Mouse (Mus musculus): ENCODE results near the gene Cpsf4. TPM values are rescaled to one million over a fixed set of nuclear protein-coding genes. Genes with fewer than 3 reads are reported as not detected.
"Not testable (repeated sequence)": the region's sequence is repeated elsewhere in the genome, so short reads cannot be mapped to it uniquely, and the experiment has no call there.

Gene Cpsf4
- total RNA-seq, 2 experiments from 2014 or later, result 59.1 to 63.4 TPM

DNA sequence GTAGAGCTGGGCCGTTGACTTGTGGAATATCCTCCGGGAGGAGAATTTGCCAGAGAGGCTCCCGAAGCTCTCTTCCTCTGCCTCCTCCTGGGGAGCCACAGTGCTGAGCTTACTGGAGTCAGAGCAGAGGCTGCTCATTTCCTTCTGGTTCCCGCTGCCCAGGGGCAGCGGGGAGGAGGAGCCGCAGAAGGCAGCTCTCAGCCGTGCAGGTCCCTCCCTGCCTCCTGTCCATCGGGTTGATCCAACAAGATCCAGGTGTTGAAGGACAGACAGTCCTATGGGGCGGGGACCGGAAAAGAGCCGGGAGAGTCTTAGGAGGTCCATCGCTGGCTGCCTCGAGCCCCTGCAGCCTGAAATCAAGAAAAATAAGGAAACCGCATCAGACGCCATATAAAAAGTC lies 1.8 kb upstream of the Cpsf4 start:
- ATAC-seq (replicated peaks; ENCODE audit: low FRiP score, low TSS enrichment, poor library complexity, severe bottlenecking), result no peak

DNA sequence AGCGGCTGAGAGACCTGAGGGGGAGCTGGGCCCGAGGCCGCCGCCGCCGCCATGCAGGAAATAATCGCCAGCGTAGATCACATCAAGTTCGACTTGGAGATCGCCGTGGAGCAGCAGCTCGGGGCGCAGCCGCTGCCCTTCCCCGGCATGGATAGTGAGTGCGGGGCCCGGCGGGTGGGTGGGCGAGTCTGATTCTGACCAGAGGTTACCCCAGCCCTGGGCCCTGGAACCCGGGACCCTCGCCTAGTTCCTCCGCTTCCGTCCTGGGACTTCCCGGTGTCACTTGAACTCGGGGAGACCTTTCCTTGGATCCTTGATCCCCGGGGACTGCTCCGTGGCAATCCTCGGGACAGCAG lies 271 bp downstream of the Cpsf4 start:
- ATAC-seq (replicated peaks; ENCODE audit: low FRiP score, low TSS enrichment, poor library complexity, severe bottlenecking), result no peak

DNA sequence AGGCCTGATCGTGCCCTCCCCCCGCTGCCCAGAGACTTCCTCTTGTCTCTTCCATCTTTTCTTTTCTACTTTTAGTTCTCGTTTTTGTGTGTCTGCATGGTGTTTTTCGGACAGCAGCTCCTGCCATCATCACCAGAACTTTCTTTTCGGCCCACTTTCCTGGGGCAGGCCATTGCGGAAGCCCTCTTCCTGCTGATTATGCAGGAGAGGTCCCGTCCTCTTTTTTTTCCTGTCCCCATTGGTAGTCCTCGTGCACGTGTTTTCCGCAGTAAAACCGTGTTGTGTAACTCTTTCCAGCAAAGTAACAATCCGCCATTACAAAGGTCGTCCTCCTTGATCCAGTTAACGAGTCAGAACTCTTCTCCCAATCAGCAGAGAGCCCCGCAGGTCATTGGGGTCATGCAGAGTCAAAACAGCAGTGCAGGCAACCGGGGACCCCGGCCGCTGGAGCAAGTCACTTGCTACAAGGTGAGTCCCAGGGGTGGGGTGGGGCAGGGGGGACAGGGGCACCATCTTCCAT lies 11.5 kb downstream of the Cpsf4 start:
- no peak for ATAC-seq (replicated peaks; ENCODE audit: low FRiP score, low TSS enrichment, poor library complexity, severe bottlenecking)

DNA sequence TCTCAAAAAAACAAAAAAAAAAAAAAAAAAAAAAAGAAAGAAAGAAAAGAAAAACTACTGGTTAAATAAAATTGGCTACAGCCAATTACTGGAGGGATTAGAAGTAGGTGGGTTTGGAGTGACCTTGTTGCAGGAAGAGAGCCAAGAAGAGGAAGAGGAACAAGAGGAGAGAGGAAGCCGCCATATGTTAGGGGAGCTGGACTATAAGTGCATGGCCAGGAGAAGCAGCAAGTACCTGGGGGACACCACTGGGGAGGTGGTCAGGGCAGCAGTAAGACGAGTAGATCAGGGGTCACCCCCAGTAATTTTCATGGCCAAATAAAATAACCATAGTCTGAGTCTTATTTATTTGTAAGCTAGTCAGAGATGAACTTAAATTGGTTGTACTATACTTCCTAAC lies 18.2 kb downstream of the Cpsf4 start:
- no peak for ATAC-seq (replicated peaks; ENCODE audit: low FRiP score, low TSS enrichment, poor library complexity, severe bottlenecking)

- ATAC-seq (replicated peaks; ENCODE audit: low FRiP score, low TSS enrichment, poor library complexity, severe bottlenecking), result peak; percentile 21
Observed at GRCm38 (mm10) chr5:145189416-145189815, 22.4 kb downstream of the Cpsf4 start.

DNA sequence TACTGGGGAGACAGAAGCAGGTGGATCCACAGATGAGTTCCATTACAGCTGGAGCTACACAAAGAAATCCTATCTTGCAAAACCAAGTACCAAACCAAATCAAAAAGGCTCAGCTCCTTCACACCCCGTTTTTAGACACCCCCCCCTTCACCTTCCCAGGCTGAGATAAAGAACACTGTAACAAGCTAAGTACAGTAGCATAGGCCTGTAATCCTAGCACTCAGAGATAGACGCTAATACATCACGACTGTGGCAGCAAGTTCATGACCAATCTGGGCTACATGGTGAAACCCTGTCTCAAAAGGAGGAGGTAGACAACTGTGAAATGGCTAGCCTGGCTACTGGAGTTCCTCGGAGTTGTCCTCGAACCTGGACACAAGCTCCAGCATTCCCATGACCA lies 23.4 kb downstream of the Cpsf4 start:
- peak; percentile 56 for ATAC-seq (replicated peaks; ENCODE audit: low FRiP score, low TSS enrichment, poor library complexity, severe bottlenecking)

DNA sequence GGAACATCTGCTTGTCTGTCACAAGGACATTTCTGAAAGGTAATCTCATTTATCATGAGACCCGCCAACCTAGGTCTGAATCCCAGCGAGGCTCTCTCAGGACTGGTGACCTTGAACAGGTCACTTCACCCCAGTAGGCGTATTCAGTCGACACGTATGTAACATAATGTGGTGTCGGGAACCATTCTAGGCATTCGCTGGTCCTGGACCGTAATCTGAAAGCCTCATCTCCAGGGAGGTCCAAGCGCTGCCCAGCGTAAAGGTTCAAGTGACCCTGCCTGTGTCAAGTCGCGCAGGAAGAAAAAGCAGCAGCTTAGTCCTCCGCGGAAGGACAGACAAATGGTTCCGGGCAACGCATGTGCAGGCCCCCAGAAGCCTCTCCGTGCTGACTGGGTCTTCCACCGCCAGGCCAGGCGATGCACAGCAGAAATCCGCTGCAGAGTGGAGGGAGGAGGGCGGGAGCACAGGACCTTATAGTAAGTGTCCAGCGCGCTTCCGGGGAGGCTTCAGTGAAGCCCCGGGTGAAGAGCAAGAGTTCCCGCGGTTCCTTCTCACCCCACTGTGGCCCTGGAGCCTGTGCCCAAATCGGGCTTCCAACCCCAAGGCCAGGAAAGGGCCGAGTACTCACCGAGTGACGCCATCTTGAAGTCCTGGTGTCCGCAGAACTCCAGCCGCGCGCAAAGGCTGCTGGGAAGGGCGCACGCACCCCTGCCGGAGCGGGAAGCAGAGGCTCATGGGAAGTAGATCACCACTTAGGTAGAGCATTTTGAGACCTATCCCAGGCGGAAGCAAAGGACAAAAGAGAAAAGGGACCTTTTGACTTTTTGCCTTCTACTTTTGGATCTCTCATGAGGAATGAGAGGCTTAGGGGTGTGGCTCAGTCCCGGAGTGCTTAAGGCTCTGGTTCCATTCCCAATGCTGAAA lies 24.1 kb downstream of the Cpsf4 start:
- ATAC-seq (replicated peaks; ENCODE audit: low FRiP score, low TSS enrichment, poor library complexity, severe bottlenecking), result peak; percentile 82

- no peak for ATAC-seq (replicated peaks; ENCODE audit: low FRiP score, low TSS enrichment, poor library complexity, severe bottlenecking)
Observed at GRCm38 (mm10) chr5:145191962-145192361, 24.9 kb downstream of the Cpsf4 start, which contains the start of gene Atp5j2. Gene Atp5j2, minus strand, starts transcription at chr5:145192062.

GRCm38 (mm10) chr5:145200387-145200786 lies 33.4 kb downstream of the Cpsf4 start:
- ATAC-seq (replicated peaks; ENCODE audit: low FRiP score, low TSS enrichment, poor library complexity, severe bottlenecking), result no peak

GRCm38 (mm10) chr5:145201321-145201991 lies 34.4 kb downstream of the Cpsf4 start, which contains the start of gene Zkscan14:
Gene Zkscan14, minus strand, starts transcription at chr5:145201868.
- ATAC-seq (replicated peaks; ENCODE audit: low FRiP score, low TSS enrichment, poor library complexity, severe bottlenecking), result peak; percentile 64

DNA sequence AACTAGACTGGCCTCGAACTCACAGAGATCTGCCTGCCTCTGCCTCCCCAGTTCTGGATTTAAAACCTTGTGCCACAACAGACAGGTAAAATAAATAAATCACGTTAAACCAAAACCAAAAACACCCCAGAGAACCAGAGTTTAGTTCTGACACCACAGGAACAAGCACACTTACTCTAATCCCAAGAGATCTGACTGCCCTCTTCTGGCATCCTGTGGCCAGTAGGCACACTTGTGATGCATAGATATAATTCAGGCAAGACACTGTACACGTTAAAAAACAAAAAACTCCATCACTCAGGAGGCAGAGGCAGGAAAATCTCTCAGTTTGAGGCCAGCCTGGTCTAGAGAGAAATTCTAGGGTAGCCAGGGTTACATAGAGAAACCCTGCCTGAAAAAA lies 35.4 kb downstream of the Cpsf4 start:
- ATAC-seq (replicated peaks; ENCODE audit: low FRiP score, low TSS enrichment, poor library complexity, severe bottlenecking), result no peak

DNA sequence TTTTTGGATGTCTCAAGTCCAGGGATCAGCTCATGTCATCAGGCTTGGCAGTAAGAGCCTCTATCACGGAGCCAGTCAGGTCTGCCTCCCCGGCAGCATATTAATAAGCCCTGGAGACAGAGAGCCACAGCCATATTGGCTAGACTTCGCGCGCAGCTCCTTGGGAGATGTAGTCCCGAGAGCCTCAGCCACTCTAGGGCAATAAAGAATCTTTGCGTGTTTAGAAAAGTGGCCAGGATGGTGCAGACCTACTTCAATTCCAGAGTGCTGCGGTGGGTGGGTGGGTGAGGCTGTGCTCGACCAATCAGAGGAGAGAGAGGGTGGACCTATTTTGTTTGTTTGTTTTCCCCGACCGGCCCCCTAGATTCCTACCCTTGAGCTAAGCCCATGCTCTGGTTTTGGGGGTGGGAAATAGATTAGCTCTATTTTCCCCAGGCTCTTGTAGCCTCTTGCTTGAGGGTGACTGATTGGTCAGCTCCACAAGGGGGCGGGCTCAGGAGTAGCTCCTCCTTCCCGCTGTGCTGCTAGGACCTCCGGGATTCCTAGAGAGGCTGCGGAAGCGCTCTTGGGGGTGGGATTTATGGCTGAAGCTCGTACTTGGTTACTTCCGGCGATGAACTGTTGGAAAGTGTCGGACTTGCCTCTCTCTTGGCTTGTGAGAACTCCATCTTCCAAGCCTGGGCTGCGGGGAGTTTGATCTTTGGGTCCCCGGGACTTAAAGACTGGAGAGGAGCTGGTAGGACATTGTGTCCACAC lies 37.1 kb downstream of the Cpsf4 start, which contains the start of gene Zkscan5:
TSS of gene Zkscan5 (plus strand) at position 627 of the 756 bp plus-strand sequence.
- ATAC-seq (replicated peaks; ENCODE audit: low FRiP score, low TSS enrichment, poor library complexity, severe bottlenecking), result peak; percentile 85

DNA sequence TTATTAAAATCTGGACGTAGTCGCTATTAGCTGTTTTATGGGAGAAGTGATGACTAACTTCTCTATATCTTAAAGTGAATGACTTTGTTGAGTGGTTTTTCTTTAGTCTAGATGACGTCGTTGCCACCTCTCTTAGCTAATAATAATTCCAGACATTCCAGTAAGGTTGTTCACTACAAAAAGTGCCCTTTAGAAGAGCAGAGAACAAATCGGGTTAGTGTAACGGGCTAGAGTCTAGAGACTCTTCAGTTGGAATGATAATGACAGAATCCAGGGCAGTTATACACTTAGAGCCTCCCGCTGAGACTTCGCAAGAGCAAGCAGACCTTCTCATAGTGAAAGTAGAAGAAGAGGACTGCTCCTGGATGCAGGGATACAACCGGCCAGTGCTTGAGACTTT lies 38.0 kb downstream of the Cpsf4 start:
- no peak for ATAC-seq (replicated peaks; ENCODE audit: low FRiP score, low TSS enrichment, poor library complexity, severe bottlenecking)

DNA sequence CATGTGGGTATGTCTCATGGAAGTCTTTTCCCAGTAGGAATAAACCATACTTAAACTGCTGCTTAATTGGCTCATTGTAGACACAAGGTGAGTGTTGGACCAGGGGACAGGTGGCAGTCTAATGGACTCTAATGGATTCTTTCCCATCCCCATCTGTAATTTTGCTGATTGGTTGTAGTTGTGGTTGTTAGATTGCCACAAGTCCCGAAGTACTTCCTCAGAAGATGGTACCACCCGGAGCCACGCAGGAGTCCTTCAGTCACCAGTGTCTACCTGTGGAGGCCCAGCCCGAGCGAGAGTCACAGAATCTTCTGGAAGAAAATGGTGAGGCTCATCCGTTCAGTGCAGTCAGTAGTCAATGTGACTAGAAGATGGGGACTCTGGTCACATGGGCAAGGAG lies 40.4 kb downstream of the Cpsf4 start:
- ATAC-seq (replicated peaks; ENCODE audit: low FRiP score, low TSS enrichment, poor library complexity, severe bottlenecking), result no peak

- no peak for ATAC-seq (replicated peaks; ENCODE audit: low FRiP score, low TSS enrichment, poor library complexity, severe bottlenecking)
Observed at GRCm38 (mm10) chr5:145207954-145208353, 40.9 kb downstream of the Cpsf4 start.

GRCm38 (mm10) chr5:145208391-145208790 lies 41.4 kb downstream of the Cpsf4 start:
- not testable (repeated sequence) for ATAC-seq (replicated peaks; ENCODE audit: low FRiP score, low TSS enrichment, poor library complexity, severe bottlenecking)

DNA sequence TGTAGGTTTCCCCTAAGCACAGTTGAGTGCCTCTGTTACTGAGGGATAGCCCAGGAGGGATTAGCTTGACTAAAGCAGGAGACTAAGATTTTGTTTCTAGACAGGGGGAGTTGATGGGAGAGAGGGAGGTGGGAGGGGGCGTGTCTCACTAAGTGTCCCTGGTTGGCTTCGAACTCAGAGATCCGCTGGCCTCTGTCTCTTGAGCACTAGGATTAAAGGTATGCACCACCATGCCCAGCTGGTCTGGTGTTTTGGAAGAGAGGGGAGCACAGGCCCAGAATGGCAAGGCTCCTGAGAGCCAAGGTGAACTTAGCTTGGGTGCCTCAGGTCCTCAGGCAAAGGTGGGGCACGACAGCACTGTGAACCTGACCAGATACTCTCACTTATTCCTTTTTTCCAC lies 44.3 kb downstream of the Cpsf4 start:
- no peak for ATAC-seq (replicated peaks; ENCODE audit: low FRiP score, low TSS enrichment, poor library complexity, severe bottlenecking)

DNA sequence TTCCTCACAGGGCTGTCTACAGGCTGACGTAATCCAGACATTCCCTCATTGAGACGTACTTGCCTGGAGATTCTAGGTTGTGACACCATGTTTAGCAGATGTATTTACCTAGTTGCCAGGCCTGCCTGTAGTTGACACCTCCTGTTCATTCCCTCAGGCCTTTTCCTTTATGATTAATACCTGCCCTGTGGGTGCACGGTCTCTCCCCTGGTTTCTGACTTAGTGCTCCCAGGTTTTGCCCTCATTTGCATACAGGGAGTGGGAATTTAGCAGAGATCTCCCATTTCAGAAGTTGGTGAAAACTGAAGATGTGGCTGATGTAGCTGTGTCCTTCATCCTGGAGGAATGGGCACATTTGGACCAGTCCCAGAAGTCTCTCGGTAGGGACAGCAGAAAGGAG lies 45.2 kb downstream of the Cpsf4 start:
- no peak for ATAC-seq (replicated peaks; ENCODE audit: low FRiP score, low TSS enrichment, poor library complexity, severe bottlenecking)

- ATAC-seq (replicated peaks; ENCODE audit: low FRiP score, low TSS enrichment, poor library complexity, severe bottlenecking), result no peak
Observed at GRCm38 (mm10) chr5:145213505-145213904, 46.5 kb downstream of the Cpsf4 start.

- ATAC-seq (replicated peaks; ENCODE audit: low FRiP score, low TSS enrichment, poor library complexity, severe bottlenecking), result peak; percentile 40
Observed at GRCm38 (mm10) chr5:145214679-145215078, 47.7 kb downstream of the Cpsf4 start.

Data from megakaryocyte-erythroid progenitor cell, adult 5-6 weeks (primary cell).